Mouse (Mus musculus): ENCODE data around the gene Igsf9. TPM values are rescaled to one million over a fixed set of nuclear protein-coding genes. Genes with fewer than 3 reads are reported as not detected.
A peak's percentile ranks its signal among the peaks of the same experiment; 100 is the strongest.

Gene Igsf9
- polyA plus RNA-seq, 1 experiment from 2014 or later = 68.7 TPM

DNA sequence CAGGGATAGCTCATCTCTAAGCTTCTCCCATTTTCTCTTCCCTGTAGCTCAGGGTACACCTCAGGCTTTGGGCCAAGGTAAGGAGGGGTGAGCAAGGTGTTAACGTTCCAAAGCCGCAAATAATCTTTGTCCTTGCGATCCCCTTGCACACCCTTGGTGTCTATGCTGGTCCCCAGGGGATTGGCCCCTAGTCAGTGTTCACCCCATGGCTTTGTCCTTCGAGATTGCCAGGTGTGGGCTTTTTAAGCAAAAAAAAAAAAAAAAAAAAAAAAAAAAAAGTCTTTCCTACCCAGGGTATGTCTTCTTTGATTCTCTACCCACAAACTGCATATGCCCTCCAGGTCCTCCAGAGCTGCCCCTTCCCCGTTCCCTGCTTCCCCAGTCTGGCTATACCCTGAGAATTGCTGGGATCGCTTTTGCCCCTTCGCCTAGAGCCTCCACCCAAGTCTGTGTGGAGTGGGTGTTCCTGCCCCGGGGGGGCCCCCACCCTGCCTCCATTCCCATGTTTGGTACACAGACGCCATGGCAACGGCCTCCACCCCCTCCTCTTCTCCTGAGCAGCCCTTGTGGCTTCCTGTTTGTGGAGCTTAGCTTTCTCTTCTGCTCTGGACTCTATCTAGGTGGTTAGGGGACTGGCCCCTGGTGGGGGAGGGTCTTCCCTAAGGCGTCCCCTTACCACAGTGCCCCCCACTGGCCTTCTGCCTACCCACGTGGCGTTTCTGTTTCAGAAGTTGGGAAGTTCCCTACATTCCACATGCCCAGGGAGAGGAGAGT is 20.0 kb downstream of the Igsf9 start:
- Histone ChIP-seq H3K4me1 (replicated peaks) (peaks cover 43% of the 10 kb centered on the region), H3K4me3 (replicated peaks) (peak overlapping the region; percentile 73), H3K9me3 (no peaks in the 10 kb centered on the region), H3K9ac (peak overlapping the region; percentile 83), H3K27ac (peak overlapping the region; percentile 89), H3K36me3 (peaks cover 21% of the 10 kb centered on the region), H3K27me3 (replicated peaks) (no peaks in the 10 kb centered on the region), H3K4me2 (replicated peaks) (peak overlapping the region; percentile 73)
- WGBS = 28% methylated on average over 13 of the region's 13 CpGs
- ATAC-seq = peak; percentile 18

DNA sequence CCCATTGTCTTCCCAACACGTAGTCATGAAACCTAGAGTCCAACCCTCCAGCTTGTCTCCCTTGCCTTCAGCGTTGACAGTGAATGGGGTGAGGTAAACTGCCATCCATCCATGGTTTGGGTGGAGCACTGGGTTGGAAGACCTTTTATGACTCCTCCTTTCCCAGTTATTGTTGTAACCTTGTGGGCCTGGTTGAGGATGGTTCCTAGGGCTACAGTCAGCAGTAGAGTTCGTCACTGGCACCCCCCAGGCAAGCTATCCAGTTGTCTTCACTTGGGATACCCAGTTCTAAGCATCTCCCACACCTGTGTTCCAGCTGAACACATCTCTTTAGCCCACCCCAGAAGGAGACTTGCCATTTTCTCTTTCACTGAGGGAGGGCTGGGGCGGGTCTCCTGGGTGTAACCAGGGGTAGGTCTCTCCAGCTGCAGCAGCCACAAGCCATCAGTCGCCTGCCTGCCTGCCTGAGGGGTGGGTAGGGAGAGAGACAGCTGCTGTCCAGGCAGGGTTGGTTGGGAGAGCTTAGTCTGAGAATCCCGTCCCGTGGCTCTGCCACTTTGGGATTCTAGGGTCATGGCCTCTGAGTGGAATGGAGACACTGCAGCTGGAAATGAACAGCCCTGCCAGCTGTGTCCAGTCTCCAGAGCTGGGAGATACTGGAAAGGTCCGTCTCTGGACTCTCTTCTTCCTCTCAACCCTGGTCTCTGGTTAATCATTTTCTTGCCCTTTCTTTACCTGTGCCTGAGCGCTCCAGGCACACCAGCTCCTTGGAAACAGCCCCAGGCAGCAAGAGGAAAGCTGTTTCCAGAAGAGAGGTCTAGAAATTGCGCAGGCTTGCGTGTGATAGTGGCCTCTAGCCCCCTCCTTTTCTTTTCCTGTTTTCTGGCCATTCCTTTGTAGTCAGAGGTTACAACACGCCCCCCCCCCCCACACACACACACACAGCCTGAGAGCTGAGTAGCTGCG is 20.8 kb downstream of the Igsf9 start:
- Histone ChIP-seq H3K36me3 (peaks cover 22% of the 10 kb centered on the region), H3K9me3 (no peaks in the 10 kb centered on the region), H3K9ac (peak overlapping the region; percentile 21), H3K4me1 (replicated peaks) (peaks cover 48% of the 10 kb centered on the region), H3K27me3 (replicated peaks) (no peaks in the 10 kb centered on the region), H3K4me2 (replicated peaks) (peak overlapping the region; percentile 73), H3K27ac (peak overlapping the region; percentile 89), H3K4me3 (replicated peaks) (peak overlapping the region; percentile 73)
- ATAC-seq = peak; percentile 12
- WGBS = 19% methylated on average over 13 of the region's 13 CpGs

DNA sequence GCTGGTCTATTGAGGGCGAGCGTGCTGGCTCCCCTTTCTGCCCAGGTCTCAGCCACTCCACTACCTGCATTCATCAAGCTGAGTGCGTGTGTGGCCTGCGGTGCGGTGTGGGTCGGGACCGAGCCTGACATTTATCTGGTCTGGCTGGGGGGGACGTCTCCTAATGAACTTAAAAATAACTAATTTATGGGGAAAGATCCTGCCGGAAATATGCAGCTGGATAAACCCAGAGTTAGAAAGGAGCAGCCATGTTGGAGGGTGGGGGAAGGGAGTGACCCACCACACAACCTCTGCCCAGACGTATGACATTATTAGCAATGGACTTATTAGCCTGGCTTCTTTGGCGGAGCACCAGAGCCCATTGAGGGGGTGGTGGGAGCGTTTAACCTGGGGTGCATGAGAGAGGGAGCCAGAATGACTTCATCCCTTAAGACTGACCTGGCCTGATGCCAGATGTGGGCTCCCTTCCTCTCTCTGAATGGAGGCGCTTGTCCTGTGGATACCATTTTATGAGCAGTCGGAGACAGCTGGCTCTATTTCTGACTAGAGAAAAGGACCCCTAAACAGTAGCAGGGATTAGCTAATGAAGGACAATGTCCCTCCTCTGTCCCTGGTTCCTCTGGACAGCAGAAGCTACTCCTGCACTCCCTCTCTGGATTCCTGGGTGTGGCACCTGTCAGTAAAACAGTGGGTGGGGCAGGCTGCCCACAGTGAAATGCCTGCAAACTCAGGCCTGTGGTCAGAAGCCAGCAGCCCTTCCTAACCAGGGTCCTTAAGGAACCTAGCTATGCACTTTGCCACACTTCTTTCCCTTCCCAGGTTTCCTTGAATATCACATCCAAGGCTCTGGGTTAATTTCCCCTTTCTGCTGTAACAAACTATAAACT is 21.8 kb downstream of the Igsf9 start:
- peaks cover 48% of the 10 kb centered on the region for H3K4me1 ChIP-seq (replicated peaks)
- peak overlapping the region; percentile 73 for H3K4me2 ChIP-seq (replicated peaks)
- ATAC-seq = peak; percentile 3; the same call in 1 of the 2 replicates
- peaks cover 24% of the 10 kb centered on the region for H3K36me3 ChIP-seq
- peak overlapping the region; percentile 89 for H3K27ac ChIP-seq
- H3K9me3 ChIP-seq = no peaks in the 10 kb centered on the region
- peak overlapping the region; percentile 20 for H3K9ac ChIP-seq
- no peaks in the 10 kb centered on the region for H3K27me3 ChIP-seq (replicated peaks)
- WGBS = 15% methylated on average over 14 of the region's 14 CpGs
- H3K4me3 ChIP-seq (replicated peaks) = peak overlapping the region; percentile 73

DNA sequence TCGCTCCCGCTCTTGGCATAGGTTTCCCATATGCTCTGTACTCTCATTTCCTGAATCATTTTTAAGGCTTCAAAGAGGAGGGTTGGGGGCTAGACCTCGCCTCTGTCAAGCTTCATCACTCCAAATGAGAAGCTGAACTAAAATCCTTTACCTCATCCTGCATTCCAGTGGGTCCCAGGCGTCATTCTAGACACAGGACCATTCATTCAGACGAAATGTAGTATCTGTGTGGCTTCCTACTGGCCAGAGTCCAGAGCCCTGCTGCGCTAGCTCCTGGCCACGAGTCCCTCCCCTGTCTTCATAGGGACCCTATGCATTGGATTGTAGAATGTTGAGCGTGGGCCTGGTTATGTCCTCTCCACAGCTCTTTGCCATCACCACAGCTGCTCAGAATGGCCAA is 23.2 kb downstream of the Igsf9 start:
- no peaks in the 10 kb centered on the region for H3K9me3 ChIP-seq
- 82% methylated on average over 8 of the region's 8 CpGs for WGBS

DNA sequence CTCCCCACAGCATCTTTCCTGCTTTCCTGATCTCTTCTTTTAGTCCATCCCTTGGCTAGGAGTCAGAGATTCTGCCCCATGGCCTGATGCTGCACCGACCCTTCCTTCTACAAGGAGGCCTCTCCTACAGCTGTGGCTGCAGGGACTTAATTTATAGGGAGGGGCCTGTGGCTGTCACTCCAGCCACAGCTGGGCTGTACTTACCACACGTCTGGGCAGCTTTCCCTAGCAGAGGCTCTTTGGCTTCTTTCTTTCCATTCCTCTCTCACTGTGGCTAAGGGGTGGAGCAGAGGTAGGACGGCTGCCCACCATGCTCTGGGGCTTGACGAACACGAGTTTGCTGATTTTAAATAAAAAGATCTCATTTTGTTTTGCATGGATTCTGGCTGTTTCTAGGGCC is 25.4 kb downstream of the Igsf9 start:
- Histone ChIP-seq H3K36me3 (peaks cover 24% of the 10 kb centered on the region), H3K9me3 (no peaks in the 10 kb centered on the region), H3K4me1 (replicated peaks) (peaks cover 46% of the 10 kb centered on the region), H3K4me3 (replicated peaks) (no peak overlapping the region), H3K27me3 (replicated peaks) (no peaks in the 10 kb centered on the region), H3K27ac (0 out of 2 replicates have a peak overlapping the region, but pooled peaks have one; percentile 4), H3K4me2 (replicated peaks) (no peak overlapping the region), H3K9ac (no peak overlapping the region)
- 55% methylated on average over 5 of the region's 5 CpGs for WGBS
- ATAC-seq = no peak

More for the DNA sequence above, 23.2 kb downstream of the Igsf9 start:
- Histone ChIP-seq H3K27ac (no peak overlapping the region), H3K4me1 (replicated peaks) (peaks cover 41% of the 10 kb centered on the region), H3K4me3 (replicated peaks) (no peak overlapping the region), H3K9ac (no peak overlapping the region), H3K36me3 (peaks cover 24% of the 10 kb centered on the region), H3K4me2 (replicated peaks) (no peak overlapping the region), H3K27me3 (replicated peaks) (no peaks in the 10 kb centered on the region)
- ATAC-seq = no peak

DNA sequence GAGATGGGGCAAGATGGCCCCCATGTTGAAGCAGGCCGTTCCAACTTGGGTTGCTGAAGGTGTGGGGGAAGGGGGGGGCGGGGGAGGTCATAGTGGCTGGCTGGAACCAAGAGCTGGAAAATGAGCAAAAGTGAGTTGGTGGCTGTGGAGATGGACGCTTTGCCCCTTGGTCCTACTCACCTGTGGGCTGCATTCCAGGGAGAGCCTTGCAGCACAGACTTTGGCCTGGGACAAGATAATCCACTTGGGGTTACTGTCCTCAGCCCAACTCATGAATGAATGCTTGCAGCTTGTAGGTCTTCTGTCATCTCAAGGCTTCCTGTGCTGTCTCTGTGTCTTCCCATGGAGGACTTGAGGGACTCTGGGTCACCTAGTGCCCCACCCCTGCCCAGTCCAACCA is 26.1 kb downstream of the Igsf9 start:
- peaks cover 24% of the 10 kb centered on the region for H3K36me3 ChIP-seq
- H3K9me3 ChIP-seq = no peaks in the 10 kb centered on the region
- H3K4me2 ChIP-seq (replicated peaks) = no peak overlapping the region
- no peak overlapping the region for H3K9ac ChIP-seq
- ATAC-seq = no peak
- no peaks in the 10 kb centered on the region for H3K27me3 ChIP-seq (replicated peaks)
- H3K4me3 ChIP-seq (replicated peaks) = no peak overlapping the region
- H3K4me1 ChIP-seq (replicated peaks) = peaks cover 39% of the 10 kb centered on the region
- WGBS = 84% methylated on average over 3 of the region's 3 CpGs
- H3K27ac ChIP-seq = no peak overlapping the region

DNA sequence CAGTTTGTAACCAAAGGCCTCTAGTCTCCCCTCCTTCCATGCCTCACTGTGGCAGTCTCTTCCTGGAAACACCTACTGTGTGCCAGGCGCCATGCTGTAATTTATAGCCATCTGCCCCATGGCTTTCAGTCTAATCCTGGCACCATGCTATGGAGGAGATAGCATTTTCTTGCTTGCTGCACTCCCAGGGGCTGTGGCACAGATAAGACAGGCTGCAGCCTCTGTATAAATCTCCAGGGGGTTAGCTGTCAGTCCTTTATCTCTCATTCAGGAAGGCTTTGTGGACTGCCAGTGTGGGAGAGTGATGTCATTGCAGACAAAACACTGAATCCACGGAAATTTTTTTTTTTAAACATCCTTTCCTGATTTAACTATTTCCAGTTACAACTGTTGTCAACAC is 26.6 kb downstream of the Igsf9 start:
- Histone ChIP-seq H3K27me3 (replicated peaks) (no peaks in the 10 kb centered on the region), H3K9ac (no peak overlapping the region), H3K4me2 (replicated peaks) (no peak overlapping the region), H3K36me3 (peaks cover 24% of the 10 kb centered on the region), H3K27ac (no peak overlapping the region), H3K4me3 (replicated peaks) (no peak overlapping the region), H3K9me3 (no peaks in the 10 kb centered on the region), H3K4me1 (replicated peaks) (peaks cover 38% of the 10 kb centered on the region)
- 33% methylated on average over 2 of the region's 2 CpGs for WGBS
- ATAC-seq = no peak

DNA sequence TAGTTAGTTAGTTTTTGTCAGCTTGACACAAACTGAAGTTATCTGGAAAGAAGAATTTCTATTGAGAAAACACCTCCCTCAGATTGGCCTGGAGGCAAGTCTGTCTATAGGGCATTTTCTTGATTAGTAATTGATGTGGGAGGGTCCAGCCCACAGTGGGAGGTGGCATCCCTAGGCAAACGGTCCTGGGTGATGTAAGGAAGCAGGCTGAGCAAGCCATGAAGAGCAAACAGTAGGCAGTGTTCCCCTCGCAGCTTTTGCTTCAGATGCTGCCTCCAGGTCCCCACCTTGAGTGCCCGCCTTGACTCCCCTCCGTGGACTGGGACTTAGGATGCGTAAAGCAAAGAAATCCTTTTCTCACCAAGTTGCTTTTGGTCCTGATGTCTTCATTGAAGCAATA is 27.6 kb downstream of the Igsf9 start:
- WGBS = 68% methylated on average over 5 of the region's 5 CpGs
- Histone ChIP-seq H3K27ac (no peak overlapping the region), H3K4me1 (replicated peaks) (peaks cover 38% of the 10 kb centered on the region), H3K4me3 (replicated peaks) (no peak overlapping the region), H3K4me2 (replicated peaks) (no peak overlapping the region), H3K27me3 (replicated peaks) (no peaks in the 10 kb centered on the region), H3K9ac (no peak overlapping the region), H3K9me3 (no peaks in the 10 kb centered on the region), H3K36me3 (peaks cover 24% of the 10 kb centered on the region)
- no peak for ATAC-seq

DNA sequence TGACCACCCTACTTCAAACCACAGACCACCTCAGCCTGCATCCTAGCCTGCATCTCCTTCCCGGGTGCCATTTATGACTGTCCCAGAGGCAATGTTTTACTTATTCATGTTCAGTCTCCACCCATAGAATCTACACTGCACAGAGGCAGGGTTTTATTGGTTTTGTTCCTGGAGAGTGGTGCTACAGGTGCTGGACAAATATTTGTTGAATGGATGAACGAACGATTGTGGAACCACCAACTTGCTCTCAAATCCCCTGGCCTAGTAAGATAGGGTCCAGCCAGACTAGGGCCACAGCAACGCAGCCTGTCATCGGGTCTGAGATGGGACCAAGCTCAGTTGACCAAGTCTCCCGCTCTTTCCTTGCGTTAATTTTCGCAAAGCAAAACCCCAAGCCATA is 28.4 kb downstream of the Igsf9 start:
- Histone ChIP-seq H3K36me3 (peaks cover 21% of the 10 kb centered on the region), H3K4me2 (replicated peaks) (peak overlapping the region; percentile 45), H3K9me3 (no peaks in the 10 kb centered on the region), H3K9ac (no peak overlapping the region), H3K4me3 (replicated peaks) (no peak overlapping the region), H3K27me3 (replicated peaks) (no peaks in the 10 kb centered on the region), H3K27ac (peak overlapping the region; percentile 59), H3K4me1 (replicated peaks) (peaks cover 32% of the 10 kb centered on the region)
- 37% methylated on average over 8 of the region's 8 CpGs for WGBS
- peak; percentile 50 for ATAC-seq

DNA sequence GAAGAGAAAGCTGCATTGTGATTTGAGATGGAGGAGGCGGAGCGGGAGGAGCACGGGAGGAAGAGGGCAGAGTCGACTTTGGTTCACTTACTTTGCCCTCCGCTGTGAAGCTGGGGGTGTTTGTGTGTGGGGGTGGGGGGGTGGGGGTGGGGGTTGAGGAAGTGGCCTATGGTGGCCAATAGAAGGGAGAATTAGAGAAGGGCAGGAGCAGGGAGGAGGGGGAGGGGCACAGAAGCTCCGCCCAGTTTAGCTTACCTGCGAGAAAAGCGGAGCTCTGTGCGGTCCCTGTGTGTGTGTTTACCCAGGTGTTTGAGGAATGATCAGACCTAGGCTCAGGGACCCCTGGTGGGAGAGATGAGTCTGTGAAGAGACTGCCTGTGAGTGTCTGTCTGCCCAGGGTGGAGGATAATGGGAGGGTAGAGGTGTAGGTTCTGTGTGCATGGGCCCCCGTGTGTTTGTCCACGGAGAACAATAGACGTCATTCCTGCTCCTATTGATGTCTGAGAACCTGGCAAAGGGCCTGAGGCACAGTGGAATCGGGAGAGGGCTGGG is 28.9 kb downstream of the Igsf9 start:
- H3K4me1 ChIP-seq (replicated peaks) = peaks cover 31% of the 10 kb centered on the region
- H3K4me3 ChIP-seq (replicated peaks) = no peak overlapping the region
- WGBS = 23% methylated on average over 13 of the region's 13 CpGs
- H3K27me3 ChIP-seq (replicated peaks) = no peaks in the 10 kb centered on the region
- ATAC-seq = peak; percentile 64
- H3K27ac ChIP-seq = peak overlapping the region; percentile 59; the same call in 1 of the 2 replicates
- H3K9me3 ChIP-seq = no peaks in the 10 kb centered on the region
- H3K36me3 ChIP-seq = peaks cover 16% of the 10 kb centered on the region
- H3K9ac ChIP-seq = no peak overlapping the region
- peak overlapping the region; percentile 45 for H3K4me2 ChIP-seq (replicated peaks)

DNA sequence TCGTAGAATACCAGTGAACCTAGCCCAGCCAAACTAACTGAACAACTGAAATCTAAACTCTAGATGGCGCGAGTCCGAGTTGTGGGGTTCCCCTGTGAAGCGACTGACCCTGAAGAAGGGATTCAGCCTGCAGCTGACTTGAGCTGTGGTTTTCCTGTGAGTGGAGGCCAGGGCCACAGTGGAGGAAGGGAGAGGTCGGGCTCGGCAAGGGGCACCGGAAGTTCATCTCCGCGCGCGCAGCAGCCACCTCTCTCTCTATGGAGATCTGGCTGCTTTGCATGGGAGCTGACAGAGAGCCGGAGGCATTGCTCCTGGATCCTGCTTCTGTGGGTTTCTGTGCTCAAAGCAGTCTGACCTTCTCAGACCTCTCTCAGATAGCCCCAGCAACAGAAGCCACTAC is 31.4 kb downstream of the Igsf9 start:
- WGBS = 33% methylated on average over 13 of the region's 13 CpGs
- H3K9ac ChIP-seq = no peak overlapping the region
- H3K4me2 ChIP-seq (replicated peaks) = peak overlapping the region; percentile 34
- H3K36me3 ChIP-seq = no peaks in the 10 kb centered on the region
- no peaks in the 10 kb centered on the region for H3K27me3 ChIP-seq (replicated peaks)
- H3K9me3 ChIP-seq = no peaks in the 10 kb centered on the region
- peak overlapping the region; percentile 44; the same call in 1 of the 2 replicates for H3K27ac ChIP-seq
- H3K4me3 ChIP-seq (replicated peaks) = no peak overlapping the region
- H3K4me1 ChIP-seq (replicated peaks) = peaks cover 29% of the 10 kb centered on the region
- ATAC-seq = no peak
